Mouse (Mus musculus) activated CD4-positive, CD25-positive, alpha-beta regulatory T cell, adult 4 months (primary cell): ENCODE measurements around the gene Rer1. TPM values are rescaled to one million over a fixed set of nuclear protein-coding genes. Genes with fewer than 3 reads are reported as not detected.
"Not testable (repeated sequence)": the region's sequence is repeated elsewhere in the genome, so short reads cannot be mapped to it uniquely, and the experiment has no call there.

Source experiments
- ATAC-seq: one replicate; pipeline ENCODE4 v1.8.0; 2017
- polyA plus RNA-seq, 2 experiments: library from polyadenylated mRNA; unstranded; fragments of 100-300 nt; shearing (Covaris generic); gene quantifications; one replicate each; pipeline ENCODE4 v1.2.1; 2017

The Rer1 gene
- polyA plus RNA-seq, 2 experiments from 2014 or later, result 109 to 129 TPM

- no peak for ATAC-seq
These were observed 27.7 kb upstream of the Rer1 start for GRCm38 (mm10) chr4:155113766-155114410.

- ATAC-seq, result no peak
These were observed 23.3 kb upstream of the Rer1 start for GRCm38 (mm10) chr4:155109471-155109870.

GRCm38 (mm10) chr4:155107886-155108285 is 21.7 kb upstream of the Rer1 start:
- no peak for ATAC-seq

- no peak for ATAC-seq
These were observed 12.4 kb upstream of the Rer1 start for GRCm38 (mm10) chr4:155098572-155098971.

- no peak for ATAC-seq
These were observed 11.3 kb upstream of the Rer1 start for GRCm38 (mm10) chr4:155097452-155097851.

GRCm38 (mm10) chr4:155095967-155096366 is 9.8 kb upstream of the Rer1 start:
- no peak for ATAC-seq

GRCm38 (mm10) chr4:155095238-155095900 is 9.2 kb upstream of the Rer1 start:
- ATAC-seq, result peak; percentile 68

- no peak for ATAC-seq
These were observed 8.4 kb upstream of the Rer1 start for GRCm38 (mm10) chr4:155094565-155094964.

GRCm38 (mm10) chr4:155093431-155094149 is 7.4 kb upstream of the Rer1 start:
- ATAC-seq, result no peak

GRCm38 (mm10) chr4:155092718-155093430 is 6.7 kb upstream of the Rer1 start:
- no peak for ATAC-seq

- ATAC-seq, result no peak
These were observed 4.7 kb upstream of the Rer1 start for GRCm38 (mm10) chr4:155090688-155091449.

GRCm38 (mm10) chr4:155090147-155090546 is 4.0 kb upstream of the Rer1 start:
- ATAC-seq, result no peak

GRCm38 (mm10) chr4:155089241-155089640 is 3.1 kb upstream of the Rer1 start:
- ATAC-seq, result no peak

GRCm38 (mm10) chr4:155085206-155086107 is 725 bp downstream of the Rer1 start:
- ATAC-seq, result no peak

GRCm38 (mm10) chr4:155084351-155084750 is 1.8 kb downstream of the Rer1 start:
- ATAC-seq, result no peak

GRCm38 (mm10) chr4:155083553-155083952 is 2.6 kb downstream of the Rer1 start:
- no peak for ATAC-seq

- no peak for ATAC-seq
These were observed 6.5 kb downstream of the Rer1 start for GRCm38 (mm10) chr4:155079666-155080065.

GRCm38 (mm10) chr4:155078808-155079207 is 7.4 kb downstream of the Rer1 start:
- ATAC-seq, result not testable (repeated sequence)

GRCm38 (mm10) chr4:155076677-155077076 is 9.5 kb downstream of the Rer1 start:
- ATAC-seq, result no peak

GRCm38 (mm10) chr4:155075813-155076212 is 10.4 kb downstream of the Rer1 start:
- no peak for ATAC-seq

GRCm38 (mm10) chr4:155075137-155075536 is 11.0 kb downstream of the Rer1 start:
- no peak for ATAC-seq
